Mouse (Mus musculus) CD4-positive naive resting alpha-beta T cell, adult 76 days (primary cell): ENCODE measurements around the gene Hmgb3. TPM values are rescaled to one million over a fixed set of nuclear protein-coding genes. Genes with fewer than 3 reads are reported as not detected.

ENCODE experiments used
- total RNA-seq: library from RNA; stranded (reverse); gene quantifications from one replicate; pipeline ENCODE4 v1.2.4, GENCODE M21; 2023

Gene Hmgb3
- 15.7 TPM for total RNA-seq

DNA sequence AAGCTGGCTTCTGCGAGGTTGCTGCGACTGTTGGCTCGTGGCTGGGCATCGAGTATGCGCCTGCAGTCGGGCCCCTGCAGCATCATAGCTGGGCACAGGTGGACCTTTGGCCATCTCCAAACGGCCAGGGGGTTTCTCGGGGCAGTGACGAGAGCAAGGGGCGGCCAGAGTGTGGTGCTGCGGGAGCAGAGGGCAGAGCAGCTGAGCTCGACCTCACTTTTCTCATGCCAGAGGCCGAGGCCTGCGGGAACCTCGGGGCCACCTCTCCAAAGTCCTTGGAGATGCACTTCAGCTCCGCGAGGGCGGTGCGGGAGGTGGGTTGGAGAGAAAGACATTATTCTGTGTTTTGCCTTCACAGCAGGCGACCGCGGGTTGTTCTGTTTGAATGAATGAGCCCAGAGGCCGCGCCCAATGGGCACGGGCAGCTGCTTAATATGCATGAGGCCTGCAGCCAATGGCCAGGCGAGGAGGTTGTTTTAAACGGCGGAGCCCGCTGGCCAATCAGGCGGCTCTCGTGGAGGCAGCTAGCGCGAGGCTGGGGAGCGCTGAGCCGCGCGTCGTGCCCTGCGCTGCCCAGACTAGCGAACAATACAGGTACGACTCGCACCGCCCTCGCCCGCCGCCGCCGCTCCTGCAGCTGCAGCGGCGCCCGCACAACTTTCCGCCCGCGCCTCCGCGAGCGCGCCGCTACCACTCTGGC, at the start of gene Hmgb3:
Gene Hmgb3, plus strand, starts transcription at position 504 of the 700 bp plus-strand sequence.

Other genes starting within 250 kb of the Hmgb3 start
- 35.4 TPM for gene Mtmr1, start 191.2 kb upstream of the Hmgb3 start, total RNA-seq
- 5.8 TPM for gene Cd99l2, start 63.1 kb upstream of the Hmgb3 start, total RNA-seq
- not detected for gene Gpr50, start 107.7 kb downstream of the Hmgb3 start, total RNA-seq